Comparison of ENCODE assay signal across 27 mouse cellular contexts in genomic region chr17:10717148-10717547, GRCm38 (mm10).
"Had no signal": no experiment of that assay in that cellular context is flagged by ENCODE, and none has a peak within 500 bp of the region (broad histone marks: within the 10 kb centered on the region; RNA-seq: fewer than 3 reads in every experiment).

No protein-coding gene starts in this region.

- H3K36me3 ChIP-seq: limb, embryonic 10.5 days; limb, embryonic 12.5 days; limb, embryonic 13.5 days; limb, embryonic 15.5 days; liver, embryonic 12.5 days; liver, embryonic 13.5 days; liver, embryonic 15.5 days; lung, embryonic 15.5 days; midbrain, embryonic 10.5 days; midbrain, embryonic 12.5 days; midbrain, embryonic 13.5 days; midbrain, embryonic 15.5 days had no signal

- DNase-seq: left cerebral cortex, postnatal 4 days; liver; liver, embryonic 13.5 days; liver, postnatal 0 days; lung, adult 18-20 months; lung, adult 2 months; lung, embryonic 14.5 days; lung, postnatal 10 days; lung, postnatal 14 days; lung, postnatal 36 days; lung, postnatal 4 days; midbrain, embryonic 14.5 days had no signal

- H3K27me3 ChIP-seq: limb, embryonic 15.5 days; liver, embryonic 12.5 days; liver, embryonic 13.5 days; liver, embryonic 15.5 days; lung, embryonic 15.5 days; megakaryocyte, embryonic 14.5 days; midbrain, embryonic 12.5 days; midbrain, embryonic 13.5 days; midbrain, embryonic 15.5 days had no signal

- H3K4me2 ChIP-seq: limb, embryonic 12.5 days; limb, embryonic 13.5 days; limb, embryonic 15.5 days; liver, embryonic 11.5 days; liver, embryonic 12.5 days; liver, embryonic 13.5 days; liver, embryonic 15.5 days; lung, embryonic 14.5 days; lung, embryonic 15.5 days; midbrain, embryonic 11.5 days; midbrain, embryonic 12.5 days; midbrain, embryonic 13.5 days; midbrain, embryonic 15.5 days had no signal

- H3K4me3 ChIP-seq: left cerebral cortex, adult 2 months; limb, embryonic 10.5 days; limb, embryonic 12.5 days; limb, embryonic 13.5 days; limb, embryonic 15.5 days; liver, embryonic 12.5 days; liver, embryonic 13.5 days; liver, embryonic 15.5 days; lung, embryonic 15.5 days; megakaryocyte, embryonic 14.5 days; midbrain, embryonic 10.5 days; midbrain, embryonic 12.5 days; midbrain, embryonic 13.5 days; midbrain, embryonic 15.5 days had no signal
